Mouse (Mus musculus) MEL-GATA-1-ER (cell line): ENCODE results near the gene Slc8a1.

Experiments
- DNase-seq: peaks from one replicate; pipeline ENCODE4 v3.0.0-alpha.2; 2012; ENCODE audit warnings: low read depth; ENCODE audit errors: extremely low read depth

The Slc8a1 gene

GRCm38 (mm10) chr17:81368503-81368902 lies 369.7 kb downstream of the Slc8a1 start:
- no peak for DNase-seq

- no peak for DNase-seq
Observed at GRCm38 (mm10) chr17:81363368-81363767, 374.8 kb downstream of the Slc8a1 start.

DNA sequence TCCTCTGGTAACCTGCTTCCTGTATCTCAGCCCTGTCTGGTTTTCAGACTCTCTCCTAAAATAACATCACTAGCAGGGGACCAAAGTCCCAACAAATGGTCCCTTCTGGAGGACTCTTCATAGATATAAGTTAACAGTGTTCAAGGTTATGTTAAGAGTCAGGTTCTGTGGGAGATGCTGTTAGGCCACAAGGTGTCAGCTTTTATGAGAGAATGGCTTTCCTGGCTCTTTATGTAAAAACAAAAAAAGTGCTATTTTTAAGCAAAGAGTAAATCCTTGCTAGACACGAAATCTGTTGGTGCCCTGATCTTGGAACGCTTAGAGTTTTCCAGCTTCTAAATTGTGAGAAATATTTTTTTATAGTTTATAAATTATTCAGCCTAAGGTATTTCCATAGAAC lies 377.6 kb downstream of the Slc8a1 start:
- DNase-seq = no peak

GRCm38 (mm10) chr17:81360032-81360431 lies 378.1 kb downstream of the Slc8a1 start:
- no peak for DNase-seq

GRCm38 (mm10) chr17:81336024-81336754 lies 402.0 kb downstream of the Slc8a1 start:
- no peak for DNase-seq

DNA sequence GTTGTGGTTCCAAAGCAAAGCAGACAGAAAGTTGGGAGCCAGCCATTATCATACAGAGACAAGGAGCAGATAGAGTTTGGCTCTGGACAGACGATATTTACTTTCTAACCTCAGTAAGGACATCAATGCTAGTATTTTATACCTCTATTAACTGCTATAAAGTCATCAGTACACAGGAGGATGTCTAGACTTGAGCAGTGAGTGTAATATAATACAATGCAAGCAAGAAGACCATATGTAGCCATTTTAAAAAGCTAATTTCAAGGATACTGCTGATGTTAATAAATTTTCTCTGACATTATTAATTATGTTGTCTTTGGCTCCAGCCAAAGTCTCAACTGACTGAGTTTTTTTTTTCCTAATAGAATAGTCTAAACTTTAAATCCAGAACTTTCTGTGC lies 402.7 kb downstream of the Slc8a1 start:
- DNase-seq = no peak
